Mouse (Mus musculus) heart, embryonic 15.5 days (tissue): ENCODE results near the gene Rbms3. TPM values are rescaled to one million over a fixed set of nuclear protein-coding genes. Genes with fewer than 3 reads are reported as not detected.

Experiments
- ATAC-seq: fragments of 200-750 bp; cut with Nextera tagmentation; replicated peaks from 2 replicates; pipeline ENCODE4 v1.8.0; 2017; ENCODE audit warnings: low read depth, moderate TSS enrichment; ENCODE audit not compliant: insufficient number of reproducible peaks, insufficient read depth, low FRiP score
- H3K27ac ChIP-seq: fragments of 300-500 bp; sonication (generic); 2 replicates; pipeline ENCODE4 v1.5.1; 2015; ENCODE audit warnings: mild to moderate bottlenecking, inconsistent platforms
- H3K27me3 ChIP-seq: fragments of 300-500 bp; sonication (generic); 2 replicates; pipeline ENCODE4 v1.6.1; 2015; ENCODE audit warnings: inconsistent platforms
- H3K36me3 ChIP-seq: fragments of 300-500 bp; sonication (generic); 2 replicates; pipeline ENCODE4 v1.6.1; 2015; ENCODE audit warnings: mild to moderate bottlenecking, inconsistent platforms
- H3K4me1 ChIP-seq: fragments of 300-500 bp; sonication (generic); replicated peaks from 2 replicates; pipeline ENCODE4 v1.6.1; 2015; ENCODE audit warnings: inconsistent platforms
- H3K4me2 ChIP-seq: fragments of 300-500 bp; sonication (generic); 2 replicates; pipeline ENCODE4 v1.6.1; 2015; ENCODE audit warnings: inconsistent platforms, mild to moderate bottlenecking, moderate library complexity
- H3K4me3 ChIP-seq: fragments of 300-500 bp; sonication (generic); 2 replicates; pipeline ENCODE4 v1.5.1; 2015; ENCODE audit warnings: mild to moderate bottlenecking, inconsistent platforms
- H3K9ac ChIP-seq: fragments of 300-500 bp; sonication (generic); 2 replicates; pipeline ENCODE4 v1.6.1; 2015; ENCODE audit warnings: mild to moderate bottlenecking, inconsistent platforms
- H3K9me3 ChIP-seq: fragments of 300-500 bp; sonication (generic); replicated peaks from 2 replicates; pipeline ENCODE4 v1.6.1; 2016; ENCODE audit warnings: inconsistent platforms
- WGBS: fragments of 180-500 bp; shearing (Covaris S2); methylation state at CpG from one replicate; pipeline ENCODE4 v1.1.7; 2015; ENCODE audit warnings: mixed read lengths; 5-methylcytosine and 5-hydroxymethylcytosine counted together
- polyA plus RNA-seq: library from polyadenylated mRNA; unstranded; fragments of >200 nt; fragmentation: Nextera tagmentation; extraction: Ambion mirVana; gene quantifications from 2 replicates; pipeline ENCODE4 v1.2.1, GENCODE M21; 2015

The Rbms3 gene
- polyA plus RNA-seq, 1 experiment from 2014 or later = 36.5 TPM

DNA sequence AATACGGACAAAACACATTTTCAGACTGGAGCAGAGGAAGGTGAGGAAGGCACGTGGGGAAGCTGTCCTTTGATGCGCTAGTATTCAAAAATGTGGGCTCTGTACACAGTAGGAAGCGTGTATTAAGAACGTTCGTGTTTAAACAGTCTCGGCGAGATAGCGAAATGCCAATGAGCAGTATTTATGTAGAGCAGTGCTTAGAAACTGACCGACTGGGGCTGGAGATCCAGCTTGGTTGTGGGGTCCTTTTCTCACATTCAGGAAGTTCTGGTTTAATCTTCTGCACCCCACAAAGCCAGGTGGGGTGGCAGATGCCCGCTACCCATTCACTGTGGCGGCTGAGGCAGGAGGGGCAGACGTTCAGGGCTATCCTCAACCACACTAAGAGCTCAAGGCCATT is 153.0 kb downstream of the Rbms3 start:
- no peaks in the 10 kb centered on the region for H3K27me3 ChIP-seq
- no peaks in the 10 kb centered on the region for H3K36me3 ChIP-seq
- H3K4me3 ChIP-seq = no peak overlapping the region
- no peak overlapping the region for H3K4me2 ChIP-seq
- WGBS = 82% methylated on average over 13 of the region's 13 CpGs
- H3K27ac ChIP-seq = no peak overlapping the region
- ATAC-seq = no peak
- H3K9ac ChIP-seq = no peak overlapping the region
- H3K9me3 ChIP-seq = no peaks in the 10 kb centered on the region
- no peaks in the 10 kb centered on the region for H3K4me1 ChIP-seq

- Histone ChIP-seq H3K27me3 (no peaks in the 10 kb centered on the region), H3K4me2 (no peak overlapping the region), H3K36me3 (no peaks in the 10 kb centered on the region), H3K27ac (no peak overlapping the region), H3K9ac (no peak overlapping the region), H3K9me3 (no peaks in the 10 kb centered on the region), H3K4me1 (0 out of 2 replicates have a peak, but pooled peaks cover 5% of the 10 kb centered on the region), H3K4me3 (no peak overlapping the region)
- no peak for ATAC-seq
- 70% methylated on average over 10 of the region's 10 CpGs for WGBS
Observed at GRCm38 (mm10) chr9:117452816-117453215, 176.9 kb downstream of the Rbms3 start.

GRCm38 (mm10) chr9:117442611-117443010 is 187.1 kb downstream of the Rbms3 start:
- Histone ChIP-seq H3K4me1 (0 out of 2 replicates have a peak, but pooled peaks cover 3% of the 10 kb centered on the region), H3K4me3 (no peak overlapping the region), H3K9me3 (no peaks in the 10 kb centered on the region), H3K9ac (no peak overlapping the region), H3K36me3 (no peaks in the 10 kb centered on the region), H3K4me2 (no peak overlapping the region), H3K27me3 (no peaks in the 10 kb centered on the region), H3K27ac (no peak overlapping the region)
- peak; percentile 50; the same call in 1 of the 2 replicates for ATAC-seq
- 48% methylated on average over 7 of the region's 7 CpGs for WGBS

DNA sequence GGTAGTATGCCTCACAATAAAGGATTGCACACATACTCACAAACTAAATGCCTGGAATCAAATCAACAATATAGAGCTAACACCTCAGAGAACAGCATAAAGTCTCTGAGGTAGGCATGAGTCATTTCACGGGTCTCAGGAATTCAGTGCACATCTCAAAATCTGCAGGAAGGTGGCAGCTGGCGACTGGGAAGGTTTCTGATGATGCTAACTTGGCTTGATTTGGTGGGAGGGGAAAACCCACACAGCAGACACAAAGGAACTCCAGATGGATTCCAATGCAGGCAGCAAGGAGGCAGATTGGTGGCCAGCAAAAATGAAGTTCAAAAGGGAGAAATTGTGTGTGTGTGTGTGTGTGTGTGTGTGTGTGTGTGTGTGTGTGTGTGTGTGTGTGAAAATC is 193.9 kb downstream of the Rbms3 start:
- no peak overlapping the region for H3K9ac ChIP-seq
- no peak overlapping the region for H3K4me2 ChIP-seq
- no peaks in the 10 kb centered on the region for H3K36me3 ChIP-seq
- WGBS = 54% methylated on average over 2 of the region's 2 CpGs
- no peaks in the 10 kb centered on the region for H3K27me3 ChIP-seq
- no peaks in the 10 kb centered on the region for H3K4me1 ChIP-seq
- no peak overlapping the region for H3K4me3 ChIP-seq
- no peak overlapping the region for H3K27ac ChIP-seq
- 0 out of 2 replicates have a peak, but pooled peaks cover 5% of the 10 kb centered on the region for H3K9me3 ChIP-seq
- no peak for ATAC-seq

DNA sequence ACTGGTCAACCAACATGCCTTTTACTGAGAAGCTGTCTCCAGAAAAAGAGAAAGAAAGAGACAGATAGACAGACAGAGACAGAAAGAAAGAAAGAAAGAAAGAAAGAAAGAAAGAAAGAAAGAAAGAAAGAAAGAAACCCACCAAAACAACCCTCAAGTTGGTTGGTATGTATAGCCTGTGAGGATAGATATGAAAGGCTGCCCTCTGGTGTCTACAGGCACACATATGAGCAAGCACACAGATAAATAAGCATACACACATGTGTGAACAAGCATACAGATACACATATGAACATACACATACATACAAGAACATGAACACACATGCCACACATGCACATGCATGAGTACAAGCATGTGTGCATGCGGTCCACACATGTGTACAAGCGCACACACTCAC is 199.0 kb downstream of the Rbms3 start:
- no peak overlapping the region for H3K4me3 ChIP-seq
- H3K36me3 ChIP-seq = no peaks in the 10 kb centered on the region
- H3K4me1 ChIP-seq = no peaks in the 10 kb centered on the region
- no peak overlapping the region for H3K27ac ChIP-seq
- ATAC-seq = no peak
- 0 out of 2 replicates have a peak, but pooled peaks cover 5% of the 10 kb centered on the region for H3K9me3 ChIP-seq
- H3K4me2 ChIP-seq = no peak overlapping the region
- no peak overlapping the region for H3K9ac ChIP-seq
- no peaks in the 10 kb centered on the region for H3K27me3 ChIP-seq
- WGBS = 95% methylated on average over 2 of the region's 2 CpGs

DNA sequence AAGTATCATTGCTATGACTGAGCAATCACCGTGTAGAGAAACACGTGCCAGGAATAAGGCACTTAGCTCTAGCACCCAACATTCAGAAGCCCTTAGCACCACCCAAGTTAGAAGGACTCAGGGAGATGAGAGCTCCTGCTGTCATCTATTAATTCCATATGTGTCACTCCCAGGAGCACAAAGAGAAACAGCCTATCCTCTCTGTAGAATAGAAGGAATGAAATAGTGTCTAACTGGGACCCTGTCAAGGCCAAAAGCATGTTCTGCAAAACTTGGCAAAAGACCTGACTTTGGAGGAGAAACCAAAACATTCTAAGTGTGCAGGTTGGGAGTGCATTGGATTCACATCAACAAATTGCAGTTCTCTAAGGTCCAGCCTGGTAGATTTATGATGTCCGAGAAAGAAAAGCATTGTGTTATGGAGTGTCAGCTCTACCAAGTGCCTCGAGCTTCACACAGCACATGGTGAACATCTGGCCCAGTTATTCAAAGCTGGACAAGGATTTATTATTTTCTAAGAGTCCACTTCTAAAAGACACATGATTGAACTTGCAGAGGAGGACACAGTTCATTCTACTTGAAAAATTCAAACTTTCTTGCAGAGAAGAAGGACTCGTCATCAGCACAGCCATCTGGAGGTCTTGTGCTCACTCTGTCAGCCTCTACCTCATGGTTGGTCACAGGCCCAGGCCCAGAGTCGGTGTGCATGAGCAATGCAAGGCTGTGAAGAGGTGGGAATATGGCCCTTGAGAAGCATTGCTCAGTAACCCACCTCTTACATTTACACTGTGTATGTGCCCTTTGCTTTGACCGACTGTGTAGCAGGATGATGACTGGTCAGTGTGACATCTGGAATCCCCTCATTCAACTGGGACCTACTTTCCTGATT is 200.3 kb downstream of the Rbms3 start:
- no peak for ATAC-seq
- H3K27ac ChIP-seq = no peak overlapping the region
- no peak overlapping the region for H3K4me3 ChIP-seq
- no peaks in the 10 kb centered on the region for H3K27me3 ChIP-seq
- no peaks in the 10 kb centered on the region for H3K9me3 ChIP-seq
- H3K4me2 ChIP-seq = no peak overlapping the region
- H3K9ac ChIP-seq = no peak overlapping the region
- no peaks in the 10 kb centered on the region for H3K4me1 ChIP-seq
- WGBS = 80% methylated on average over 7 of the region's 7 CpGs
- H3K36me3 ChIP-seq = no peaks in the 10 kb centered on the region

- Histone ChIP-seq H3K9me3 (no peaks in the 10 kb centered on the region), H3K27ac (no peak overlapping the region), H3K27me3 (no peaks in the 10 kb centered on the region), H3K4me3 (no peak overlapping the region), H3K4me1 (no peaks in the 10 kb centered on the region), H3K4me2 (no peak overlapping the region), H3K9ac (no peak overlapping the region), H3K36me3 (no peaks in the 10 kb centered on the region)
- WGBS = 67% methylated on average over 5 of the region's 5 CpGs
- ATAC-seq = no peak
Observed at GRCm38 (mm10) chr9:117423259-117423658, 206.5 kb downstream of the Rbms3 start.

DNA sequence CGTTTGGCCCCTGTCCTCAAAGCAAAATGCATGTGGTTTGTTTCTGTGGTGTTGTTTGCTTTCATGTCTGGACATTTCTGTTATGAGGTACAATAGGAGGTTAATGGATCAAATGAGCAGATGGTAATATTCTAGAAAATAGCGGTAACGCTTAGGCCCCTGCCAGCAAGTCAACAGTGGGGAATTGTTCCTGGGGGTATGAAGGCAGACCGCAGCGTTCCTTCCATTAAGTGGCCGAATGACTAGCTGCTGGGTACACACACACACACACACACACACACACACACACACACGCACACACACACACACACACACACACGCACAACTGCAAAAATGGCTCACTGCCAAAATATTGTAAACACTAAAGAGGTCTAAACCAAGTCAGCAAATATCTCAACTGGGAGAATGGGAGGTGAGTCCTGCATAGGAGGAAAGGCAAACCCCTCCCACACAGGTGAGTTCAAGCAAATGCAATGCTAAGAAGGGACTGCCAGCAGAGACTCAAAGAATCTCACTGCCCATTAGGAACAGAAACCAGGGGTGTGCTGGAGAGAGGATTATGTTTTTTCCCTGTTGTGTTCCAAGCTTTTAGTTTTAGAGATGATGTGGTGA is 209.7 kb downstream of the Rbms3 start:
- Histone ChIP-seq H3K9me3 (no peaks in the 10 kb centered on the region), H3K9ac (no peak overlapping the region), H3K27ac (no peak overlapping the region), H3K4me1 (no peaks in the 10 kb centered on the region), H3K27me3 (no peaks in the 10 kb centered on the region), H3K4me3 (no peak overlapping the region), H3K36me3 (no peaks in the 10 kb centered on the region), H3K4me2 (no peak overlapping the region)
- no peak for ATAC-seq
- 79% methylated on average over 8 of the region's 8 CpGs for WGBS

- WGBS = 47% methylated on average over 3 of the region's 3 CpGs
- Histone ChIP-seq H3K4me2 (no peak overlapping the region), H3K27ac (no peak overlapping the region), H3K9ac (no peak overlapping the region), H3K4me3 (no peak overlapping the region), H3K9me3 (no peaks in the 10 kb centered on the region), H3K27me3 (no peaks in the 10 kb centered on the region), H3K4me1 (no peaks in the 10 kb centered on the region), H3K36me3 (no peaks in the 10 kb centered on the region)
- ATAC-seq = no peak
Observed at GRCm38 (mm10) chr9:117413181-117413580, 216.5 kb downstream of the Rbms3 start.

- 58% methylated on average over 2 of the region's 2 CpGs for WGBS
- Histone ChIP-seq H3K36me3 (no peaks in the 10 kb centered on the region), H3K9me3 (no peaks in the 10 kb centered on the region), H3K27me3 (no peaks in the 10 kb centered on the region), H3K4me3 (no peak overlapping the region), H3K4me1 (no peaks in the 10 kb centered on the region), H3K9ac (no peak overlapping the region), H3K27ac (no peak overlapping the region), H3K4me2 (no peak overlapping the region)
- ATAC-seq = no peak
Observed at GRCm38 (mm10) chr9:117412584-117412983, 217.1 kb downstream of the Rbms3 start.

GRCm38 (mm10) chr9:117404621-117405020 is 225.1 kb downstream of the Rbms3 start:
- no peaks in the 10 kb centered on the region for H3K27me3 ChIP-seq
- 64% methylated on average over 4 of the region's 4 CpGs for WGBS
- no peak overlapping the region for H3K4me3 ChIP-seq
- H3K9me3 ChIP-seq = no peaks in the 10 kb centered on the region
- H3K27ac ChIP-seq = no peak overlapping the region
- ATAC-seq = no peak
- no peak overlapping the region for H3K9ac ChIP-seq
- no peaks in the 10 kb centered on the region for H3K36me3 ChIP-seq
- no peaks in the 10 kb centered on the region; the same call in 1 of the 2 replicates for H3K4me1 ChIP-seq
- no peak overlapping the region for H3K4me2 ChIP-seq
